In genomic region chr5:139254938-139255337, GRCm38 (mm10) we compare ENCODE assay signal across 12 mouse cellular contexts. TPM values are rescaled to one million over a fixed set of nuclear protein-coding genes. Genes with fewer than 3 reads are reported as not detected.
DNase-seq lines count a peak whose midpoint lies in the region; ATAC-seq and TF ChIP-seq lines count a peak whose summit lies in the region.
"Had no signal": no experiment of that assay in that cellular context is flagged by ENCODE, and none has a peak within 500 bp of the region (broad histone marks: within the 10 kb centered on the region; RNA-seq: fewer than 3 reads in every experiment).

No protein-coding gene starts in this region.

- no peak for DNase-seq in gastrocnemius, adult 2 months
- DNase-seq in gastrocnemius, postnatal 25 days: no peak
- no peak for DNase-seq in kidney, postnatal 0 days (ENCODE audit: low spot score)
- DNase-seq in CH12.LX (ENCODE audit: extremely low read depth): no peak
- no peak for DNase-seq in liver, embryonic 14.5 days (ENCODE audit: low read depth in 3 of 3, low spot score in 3 of 3)
- DNase-seq in gastrocnemius, adult 8-10 months (ENCODE audit: low spot score in 2 of 2): no peak
- DNase-seq in thymus, postnatal 0 days (ENCODE audit: low spot score): no peak
- DNase-seq: adrenal gland, adult 8-10 months; kidney, adult 9 months had no signal

- H3K27me3 ChIP-seq in kidney, postnatal 0 days (ENCODE audit: insufficient read depth, low read length): no peaks in the 10 kb centered on the region
- H3K27me3 ChIP-seq in kidney, embryonic 14.5 days (ENCODE audit: control insufficient read depth, insufficient read depth, low read length): no peaks in the 10 kb centered on the region
- H3K27me3 ChIP-seq in CH12.LX (replicated peaks): no peaks in the 10 kb centered on the region
- no peaks in the 10 kb centered on the region for H3K27me3 ChIP-seq in liver, embryonic 14.5 days (ENCODE audit: control insufficient read depth, insufficient read depth, low read length)
- H3K27me3 ChIP-seq: hindbrain, embryonic 12.5 days had no signal

- peak overlapping the region; percentile 25; the same call in 1 of the 2 replicates for H3K4me3 ChIP-seq in gastrocnemius, adult 2 months
- no peak overlapping the region for H3K4me3 ChIP-seq in kidney, postnatal 0 days (replicated peaks; ENCODE audit: low read depth, low read length)
- H3K4me3 ChIP-seq in kidney, embryonic 14.5 days (ENCODE audit: low read length): no peak overlapping the region
- H3K4me3 ChIP-seq in CH12.LX (replicated peaks in 1 of 3; ENCODE audit: low read depth in 2 of 3, low read length in 2 of 3, poor library complexity in 1 of 3): no peak overlapping the region
- H3K4me3 ChIP-seq in liver, embryonic 14.5 days (ENCODE audit: insufficient read depth in 1 of 2, low read depth in 2 of 2, low read length in 2 of 2): no peak overlapping the region
- H3K4me3 ChIP-seq: hindbrain, embryonic 12.5 days had no signal

- no peak for ATAC-seq in kidney, postnatal 0 days (replicated peaks; ENCODE audit: low FRiP score, low read depth)
- ATAC-seq in kidney, embryonic 14.5 days (ENCODE audit: low FRiP score, low TSS enrichment): no peak
- no peak for ATAC-seq in liver, embryonic 14.5 days (ENCODE audit: insufficient read depth)

- H3K9ac ChIP-seq in kidney, postnatal 0 days (ENCODE audit: low read depth, low read length): no peak overlapping the region
- H3K9ac ChIP-seq in kidney, embryonic 14.5 days (ENCODE audit: low read depth, low read length): no peak overlapping the region
- no peak overlapping the region for H3K9ac ChIP-seq in CH12.LX (ENCODE audit: insufficient read depth, low read depth)
- no peak overlapping the region; the same call in 1 of the 2 replicates for H3K9ac ChIP-seq in liver, embryonic 14.5 days (replicated peaks)
- H3K9ac ChIP-seq: hindbrain, embryonic 12.5 days had no signal

- no peaks in the 10 kb centered on the region for H3K9me3 ChIP-seq in kidney, postnatal 0 days (replicated peaks; ENCODE audit: low read length)
- no peaks in the 10 kb centered on the region for H3K9me3 ChIP-seq in kidney, embryonic 14.5 days (ENCODE audit: control insufficient read depth, low read length)
- no peaks in the 10 kb centered on the region for H3K9me3 ChIP-seq in CH12.LX (replicated peaks; ENCODE audit: low read length)
- no peaks in the 10 kb centered on the region for H3K9me3 ChIP-seq in liver, embryonic 14.5 days (ENCODE audit: control insufficient read depth, low read length)
- H3K9me3 ChIP-seq: hindbrain, embryonic 12.5 days; midbrain, embryonic 10.5 days had no signal

- TF ChIP-seq POLR2A in CH12.LX (IDR thresholded peaks at IDR 0.05; ENCODE audit: low read depth, low read length): no peak

- intact Hi-C loops in gastrocnemius, adult 2 months (cut with DNase I): loop anchor here (5.0 kb wide), 1 partner anchor 53 kb away; the partner anchor contains the start of gene Sun1

- peak overlapping the region; percentile 99 for H3K27ac ChIP-seq in gastrocnemius, adult 2 months
- no peak overlapping the region for H3K27ac ChIP-seq in kidney, postnatal 0 days
- H3K27ac ChIP-seq in kidney, embryonic 14.5 days (ENCODE audit: low read depth, low read length): no peak overlapping the region
- no peak overlapping the region for H3K27ac ChIP-seq in CH12.LX (ENCODE audit: insufficient read depth, low read depth)
- no peak overlapping the region for H3K27ac ChIP-seq in liver, embryonic 14.5 days
- H3K27ac ChIP-seq: hindbrain, embryonic 12.5 days; midbrain, embryonic 10.5 days had no signal

- TF ChIP-seq CTCF in gastrocnemius, adult 2 months (IDR thresholded peaks at IDR 0.05): no peak
- TF ChIP-seq CTCF in kidney, postnatal 0 days (IDR thresholded peaks at IDR 0.05; ENCODE audit: low read depth): peak; percentile 15; the same call in 1 of the 2 replicates
- peak in 1 of 2 experiments; percentile 44; a peak in 2 of 4 replicates for TF ChIP-seq CTCF in CH12.LX (conservative IDR thresholded peaks at IDR 0.05 in 1 of 2, IDR thresholded peaks at IDR 0.05 in 1 of 2; ENCODE audit: low read depth in 2 of 2, low read length in 2 of 2)
- peak; percentile 58 for TF ChIP-seq CTCF in liver, embryonic 14.5 days (IDR thresholded peaks at IDR 0.05; ENCODE audit: low read depth)

- TF ChIP-seq RAD21 in CH12.LX (IDR thresholded peaks at IDR 0.05; ENCODE audit: low read depth, low read length): no peak; the same call in none of the 2 replicates

- dilution Hi-C loops in CH12.LX (cut with MboI; ENCODE audit: extremely low pct_ligation_motif_present, extremely low pct_unique_long_range_greater_than_20kb, low sequenced_read_pairs): no loop called here

- peaks cover 60% of the 10 kb centered on the region for H3K79me2 ChIP-seq in CH12.LX (replicated peaks; ENCODE audit: control insufficient read depth, extremely low read depth, insufficient read depth, poor library complexity, severe bottlenecking)

- H3K4me1 ChIP-seq in kidney, postnatal 0 days (replicated peaks; ENCODE audit: insufficient read depth, low read length): peaks cover 27% of the 10 kb centered on the region
- peaks cover 23% of the 10 kb centered on the region; the same call in 1 of the 2 replicates for H3K4me1 ChIP-seq in kidney, embryonic 14.5 days (ENCODE audit: control insufficient read depth, insufficient read depth, low read length)
- peaks cover 9 to 49% of the 10 kb centered on the region in 2 experiments for H3K4me1 ChIP-seq in CH12.LX (ENCODE audit: control insufficient read depth in 1 of 2, insufficient read depth in 2 of 2)
- peaks cover 17 to 45% of the 10 kb centered on the region in 2 experiments for H3K4me1 ChIP-seq in liver, embryonic 14.5 days (replicated peaks; ENCODE audit: control insufficient read depth in 2 of 2, insufficient read depth in 2 of 2, low read length in 1 of 2)

- no peak overlapping the region for H3K4me2 ChIP-seq in kidney, postnatal 0 days (ENCODE audit: low read length)
- no peak overlapping the region for H3K4me2 ChIP-seq in kidney, embryonic 14.5 days (replicated peaks; ENCODE audit: low read depth, low read length)
- no peak overlapping the region for H3K4me2 ChIP-seq in CH12.LX (ENCODE audit: insufficient read depth, low read depth, poor library complexity, severe bottlenecking)
- H3K4me2 ChIP-seq in liver, embryonic 14.5 days (ENCODE audit: low read depth): peak overlapping the region; percentile 99; the same call in 1 of the 2 replicates
- H3K4me2 ChIP-seq: hindbrain, embryonic 12.5 days had no signal

- no peak for TF ChIP-seq EP300 in CH12.LX (IDR thresholded peaks at IDR 0.05; ENCODE audit: low read length)
- TF ChIP-seq EP300 in liver, embryonic 14.5 days (IDR thresholded peaks at IDR 0.05; ENCODE audit: low read depth): no peak

- H3K36me3 ChIP-seq in kidney, postnatal 0 days (ENCODE audit: insufficient read depth, low read length): 0 out of 2 replicates have a peak, but pooled peaks cover under 1% of the 10 kb centered on the region
- H3K36me3 ChIP-seq in kidney, embryonic 14.5 days (ENCODE audit: control insufficient read depth, insufficient read depth, low read length): peaks cover 16% of the 10 kb centered on the region
- H3K36me3 ChIP-seq in CH12.LX (replicated peaks in 1 of 2; ENCODE audit: control insufficient read depth in 1 of 2, insufficient read depth in 1 of 2, low read length in 1 of 2): peaks cover 8 to 58% of the 10 kb centered on the region in 2 experiments
- peaks cover 8% of the 10 kb centered on the region; the same call in 1 of the 2 replicates for H3K36me3 ChIP-seq in liver, embryonic 14.5 days (replicated peaks; ENCODE audit: control insufficient read depth, insufficient read depth, low read depth)

- in situ Hi-C loops in CH12.LX (cut with MboI; ENCODE audit: low pct_ligation_motif_present, low pct_unique_long_range_greater_than_20kb, low sequenced_read_pairs): no loop called here

- WGBS in kidney, postnatal 0 days: 86% methylated on average over 6 of the region's 6 CpGs
- WGBS in kidney, embryonic 14.5 days: 88% methylated on average over 6 of the region's 6 CpGs
- 73% methylated on average over 6 of the region's 6 CpGs for WGBS in liver, embryonic 14.5 days (ENCODE audit: insufficient replicate concordance)

TF ChIP-seq in CH12.LX, 34 proteins besides CTCF, POLR2A, EP300 and RAD21:
- 0 out of 2 replicates have a peak, but pooled peaks have one; percentile 4 for TF ChIP-seq SMC3 (IDR thresholded peaks at IDR 0.05; ENCODE audit: low read depth, low read length)
- TF ChIP-seq ETS1 (conservative IDR thresholded peaks at IDR 0.05; ENCODE audit: low read depth, low read length): no peak
- TF ChIP-seq MAZ (IDR thresholded peaks at IDR 0.05; ENCODE audit: low read depth, low read length): no peak

RNA-seq across cellular contexts. Expression of gene Get4, which starts 2.8 kb away (rescaled TPM):
- total RNA-seq in gastrocnemius, adult 2 months (2021): 10 to 100 TPM; 30.6 to 31.1 TPM
- total RNA-seq in gastrocnemius, postnatal 25 days (2021): 10 to 100 TPM; 28.7 to 30.3 TPM
- 149 and 152 TPM in 2 replicates for polyA plus RNA-seq in kidney, postnatal 0 days (2015; fragmentation: Nextera tagmentation; extraction: Ambion mirVana)
- 132 and 156 TPM in 2 replicates for polyA plus RNA-seq in kidney, embryonic 14.5 days (2014; fragmentation: Nextera tagmentation; extraction: Ambion mirVana)
- total RNA-seq in CH12.LX (2012; rRNA removed) (91.4 and 93.9 TPM in 2 replicates), CH12.LX (2014; rRNA removed) (96.4 and 103 TPM in 2 replicates)
- polyA plus RNA-seq in CH12.LX (2012; ENCODE audit: insufficient read length, low read depth): 140 and 164 TPM in 2 replicates
- 48.6 and 56.8 TPM in 2 replicates for polyA plus RNA-seq in liver, embryonic 14.5 days (2012; rRNA removed)
- polyA plus RNA-seq in liver, embryonic 14.5 days (2014; fragmentation: Nextera tagmentation; extraction: Ambion mirVana): 107 and 118 TPM in 2 replicates
- 10 to 100 TPM; 32.8 to 36.4 (median 34.1) TPM for total RNA-seq in gastrocnemius, adult 8-10 months (2022)
- polyA plus RNA-seq in thymus, postnatal 0 days (2015; fragmentation: Nextera tagmentation; extraction: Ambion mirVana): 184 and 200 TPM in 2 replicates

RNA-seq across cellular contexts. Expression of gene Sun1, which starts 54.5 kb away (rescaled TPM):
- 10 to 100 TPM; 39.5 to 43.3 TPM for total RNA-seq in gastrocnemius, adult 2 months (2021)
- total RNA-seq in gastrocnemius, postnatal 25 days (2021): 10 to 100 TPM; 33.2 to 35.6 TPM
- polyA plus RNA-seq in kidney, postnatal 0 days (2015; fragmentation: Nextera tagmentation; extraction: Ambion mirVana): 35.0 and 38.6 TPM in 2 replicates
- polyA plus RNA-seq in kidney, embryonic 14.5 days (2014; fragmentation: Nextera tagmentation; extraction: Ambion mirVana): 29.2 and 59.5 TPM in 2 replicates
- total RNA-seq in CH12.LX (2012; rRNA removed) (16.7 and 18.5 TPM in 2 replicates), CH12.LX (2014; rRNA removed) (12.2 and 12.9 TPM in 2 replicates)
- 8.7 and 10.1 TPM in 2 replicates for polyA plus RNA-seq in CH12.LX (2012; ENCODE audit: insufficient read length, low read depth)
- 15.4 and 17.9 TPM in 2 replicates for polyA plus RNA-seq in liver, embryonic 14.5 days (2012; rRNA removed)
- polyA plus RNA-seq in liver, embryonic 14.5 days (2014; fragmentation: Nextera tagmentation; extraction: Ambion mirVana): 19.9 and 21.2 TPM in 2 replicates
- total RNA-seq in gastrocnemius, adult 8-10 months (2022): 10 to 100 TPM; 33.7 to 44.4 (median 41.2) TPM
- 19.0 and 19.4 TPM in 2 replicates for polyA plus RNA-seq in thymus, postnatal 0 days (2015; fragmentation: Nextera tagmentation; extraction: Ambion mirVana)
